Mouse (Mus musculus): ENCODE results near the gene Rhox1. TPM values are rescaled to one million over a fixed set of nuclear protein-coding genes. Genes with fewer than 3 reads are reported as not detected.

Gene Rhox1
- polyA plus RNA-seq, 1 experiment from 2014 or later = not detected

DNA sequence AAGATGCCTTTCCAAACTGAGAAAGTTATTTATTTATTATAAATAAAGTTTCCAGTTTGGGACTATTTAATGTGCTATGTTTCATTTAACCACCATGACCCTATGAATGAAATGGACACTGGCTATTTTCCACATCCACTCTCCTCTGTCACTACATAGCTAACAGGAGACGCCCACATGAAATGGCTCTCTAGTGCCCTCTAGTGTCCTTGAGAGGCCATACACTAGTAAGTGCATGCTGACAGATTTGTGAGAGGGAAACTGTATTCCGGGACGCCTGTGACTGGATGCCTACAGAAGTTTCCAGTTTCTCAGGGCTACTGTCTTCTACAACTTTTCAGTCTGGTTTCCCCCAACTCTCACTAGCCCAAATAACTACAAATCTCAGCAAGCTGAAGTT, 55.0 kb downstream of the Rhox1 start:
- 30% methylated on average over 3 of the region's 3 CpGs for WGBS (ENCODE audit: insufficient replicate concordance)
- H3K27ac ChIP-seq (replicated peaks) = no peak overlapping the region
- ATAC-seq (ENCODE audit: insufficient read depth) = no peak
- H3K36me3 ChIP-seq (replicated peaks) = no peaks in the 10 kb centered on the region
- no peaks in the 10 kb centered on the region for H3K9me3 ChIP-seq (replicated peaks)
- no peak overlapping the region for H3K4me2 ChIP-seq
- no peak overlapping the region for H3K9ac ChIP-seq
- H3K4me3 ChIP-seq (replicated peaks) = no peak overlapping the region
- H3K27me3 ChIP-seq = no peaks in the 10 kb centered on the region
- no peaks in the 10 kb centered on the region for H3K4me1 ChIP-seq (replicated peaks)

Other genes with a start within 250 kb of the Rhox1 start
- gene Sept6, start 230.5 kb downstream of the Rhox1 start, polyA plus RNA-seq (2015; fragmentation: Nextera tagmentation; extraction: Ambion mirVana) = 3.4 and 3.9 TPM in 2 replicates
- 0.06 and 0.09 TPM in 2 replicates for gene Sowahd, start 173.4 kb downstream of the Rhox1 start, polyA plus RNA-seq (2015; fragmentation: Nextera tagmentation; extraction: Ambion mirVana)
- 219 and 316 TPM in 2 replicates for gene Rpl39, start 136.9 kb downstream of the Rhox1 start, polyA plus RNA-seq (2015; fragmentation: Nextera tagmentation; extraction: Ambion mirVana)
- gene Upf3b, start 111.9 kb downstream of the Rhox1 start, polyA plus RNA-seq (2015; fragmentation: Nextera tagmentation; extraction: Ambion mirVana) = 8.1 and 8.3 TPM in 2 replicates
- 4.9 and 5.1 TPM in 2 replicates for gene Nkap, start 95.5 kb downstream of the Rhox1 start, polyA plus RNA-seq (2015; fragmentation: Nextera tagmentation; extraction: Ambion mirVana)
- gene Akap14, start 53.4 kb downstream of the Rhox1 start, polyA plus RNA-seq (2015; fragmentation: Nextera tagmentation; extraction: Ambion mirVana) = not detected in 2 replicates
- gene Ndufa1, start 31.1 kb downstream of the Rhox1 start, polyA plus RNA-seq (2015; fragmentation: Nextera tagmentation; extraction: Ambion mirVana) = 216 and 235 TPM in 2 replicates
- gene Rnf113a1, start 31.0 kb downstream of the Rhox1 start, polyA plus RNA-seq (2015; fragmentation: Nextera tagmentation; extraction: Ambion mirVana) = 2.7 TPM in 2 replicates
- gene Gm9, start 11.2 kb downstream of the Rhox1 start, polyA plus RNA-seq (2015; fragmentation: Nextera tagmentation; extraction: Ambion mirVana) = not detected in 2 replicates
- gene Rhox2a, start 22.7 kb upstream of the Rhox1 start, polyA plus RNA-seq (2015; fragmentation: Nextera tagmentation; extraction: Ambion mirVana) = not detected in 2 replicates
- not detected in 2 replicates for gene Rhox3a, start 27.7 kb upstream of the Rhox1 start, polyA plus RNA-seq (2015; fragmentation: Nextera tagmentation; extraction: Ambion mirVana)
- not detected in 2 replicates for gene Rhox4a, start 43.1 kb upstream of the Rhox1 start, polyA plus RNA-seq (2015; fragmentation: Nextera tagmentation; extraction: Ambion mirVana)
- not detected in 2 replicates for gene Rhox3a2, start 157.8 kb upstream of the Rhox1 start, polyA plus RNA-seq (2015; fragmentation: Nextera tagmentation; extraction: Ambion mirVana)
- gene Rhox4a2, start 168.6 kb upstream of the Rhox1 start, polyA plus RNA-seq (2015; fragmentation: Nextera tagmentation; extraction: Ambion mirVana) = not detected in 2 replicates
- not detected in 2 replicates for gene Rhox2b, start 189.8 kb upstream of the Rhox1 start, polyA plus RNA-seq (2015; fragmentation: Nextera tagmentation; extraction: Ambion mirVana)
- gene Rhox4b, start 210.2 kb upstream of the Rhox1 start, polyA plus RNA-seq (2015; fragmentation: Nextera tagmentation; extraction: Ambion mirVana) = not detected in 2 replicates
- not detected in 2 replicates for gene Rhox2c, start 231.4 kb upstream of the Rhox1 start, polyA plus RNA-seq (2015; fragmentation: Nextera tagmentation; extraction: Ambion mirVana)
- gene Rhox3c, start 236.3 kb upstream of the Rhox1 start, polyA plus RNA-seq (2015; fragmentation: Nextera tagmentation; extraction: Ambion mirVana) = not detected in 2 replicates

Data from liver, embryonic 15.5 days (tissue).